Mouse (Mus musculus): ENCODE results near the gene Vps53. TPM values are rescaled to one million over a fixed set of nuclear protein-coding genes. Genes with fewer than 3 reads are reported as not detected.
"Not testable (repeated sequence)": the region's sequence is repeated elsewhere in the genome, so short reads cannot be mapped to it uniquely, and the experiment has no call there.

Vps53 gene
- polyA plus RNA-seq, 1 experiment from 2014 or later = 22.9 TPM

DNA sequence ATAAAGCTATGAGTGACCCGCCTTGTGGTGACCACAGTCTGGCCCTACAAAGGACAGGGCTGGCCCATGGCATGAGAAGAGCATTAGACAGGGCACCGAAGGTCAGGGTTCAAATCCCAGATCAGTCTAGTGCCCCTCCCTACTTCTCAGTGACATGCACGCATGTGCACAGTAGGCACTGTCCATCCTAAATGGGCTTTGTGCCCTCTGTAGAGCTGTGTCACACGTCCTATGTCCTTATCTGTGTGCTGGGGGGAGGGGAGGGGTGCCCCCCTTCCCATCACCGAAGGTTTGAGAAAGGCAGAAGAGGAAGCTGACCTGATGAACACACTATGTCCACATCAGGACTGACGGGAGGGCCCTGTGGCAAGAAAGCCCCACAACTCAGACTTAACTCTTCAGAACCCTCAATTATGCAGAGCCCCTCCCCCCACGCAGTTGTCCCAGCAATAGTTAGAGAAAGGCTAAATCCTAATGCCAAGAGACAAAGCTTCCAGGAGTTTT lies 154.3 kb downstream of the Vps53 start:
- H3K9me3 ChIP-seq (replicated peaks) = no peaks in the 10 kb centered on the region
- no peak overlapping the region for H3K4me2 ChIP-seq
- 46% methylated on average over 7 of the region's 7 CpGs for WGBS (ENCODE audit: insufficient replicate concordance)
- H3K4me1 ChIP-seq = peaks cover 22% of the 10 kb centered on the region
- no peak overlapping the region for H3K9ac ChIP-seq
- H3K27ac ChIP-seq = no peak overlapping the region
- H3K27me3 ChIP-seq (replicated peaks) = peaks cover 62% of the 10 kb centered on the region
- no peak overlapping the region for H3K4me3 ChIP-seq
- no peak for ATAC-seq
- H3K36me3 ChIP-seq = no peaks in the 10 kb centered on the region

DNA sequence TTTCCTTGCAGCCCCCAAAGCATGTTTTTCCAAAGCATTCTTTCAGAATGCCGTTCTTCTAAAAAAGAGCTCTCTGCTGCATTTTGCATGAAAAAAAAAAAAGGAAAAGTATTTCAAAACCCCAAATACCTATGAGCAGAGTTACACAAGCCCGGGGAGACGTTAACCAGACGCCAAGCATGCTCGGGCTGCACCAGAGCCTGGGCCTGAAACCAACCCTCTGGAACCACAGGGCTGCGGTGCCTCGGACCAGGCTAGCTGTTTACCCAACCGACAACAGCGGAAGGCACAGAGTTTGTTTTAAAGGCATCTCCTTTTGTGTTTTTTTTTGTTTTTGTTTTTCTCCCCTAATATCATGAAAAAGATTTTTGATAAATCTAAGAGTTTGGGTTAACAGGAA lies 158.5 kb downstream of the Vps53 start:
- H3K4me2 ChIP-seq = no peak overlapping the region
- H3K4me3 ChIP-seq = no peak overlapping the region
- WGBS (ENCODE audit: insufficient replicate concordance) = 68% methylated on average over 9 of the region's 9 CpGs
- H3K36me3 ChIP-seq = no peaks in the 10 kb centered on the region
- no peak overlapping the region for H3K27ac ChIP-seq
- H3K27me3 ChIP-seq (replicated peaks) = peaks cover 26% of the 10 kb centered on the region
- H3K9me3 ChIP-seq (replicated peaks) = no peaks in the 10 kb centered on the region
- peaks cover 3% of the 10 kb centered on the region; the same call in 1 of the 2 replicates for H3K4me1 ChIP-seq
- no peak overlapping the region for H3K9ac ChIP-seq
- ATAC-seq = no peak

DNA sequence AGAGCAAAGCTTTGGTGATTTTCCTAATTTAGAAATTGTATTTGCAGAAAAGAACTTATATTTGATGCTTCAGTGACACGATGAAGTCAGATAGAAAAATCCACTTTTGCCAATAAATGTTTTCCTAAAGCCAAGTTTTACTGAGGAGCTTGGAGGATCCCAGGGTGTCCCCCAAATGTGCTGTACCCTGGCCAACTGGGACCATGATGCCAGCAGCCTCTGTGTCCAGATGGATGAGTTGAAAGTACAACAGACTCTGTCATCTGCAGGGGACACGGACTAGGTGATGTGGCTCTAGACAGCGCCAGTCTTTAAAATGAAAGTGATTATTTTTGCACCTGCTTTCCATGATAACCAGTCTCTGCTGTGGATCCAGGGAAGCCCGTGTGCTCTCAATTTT lies 159.6 kb downstream of the Vps53 start:
- H3K9me3 ChIP-seq (replicated peaks) = no peaks in the 10 kb centered on the region
- no peak overlapping the region for H3K9ac ChIP-seq
- peaks cover 19% of the 10 kb centered on the region for H3K27me3 ChIP-seq (replicated peaks)
- no peak overlapping the region for H3K4me2 ChIP-seq
- H3K4me3 ChIP-seq = no peak overlapping the region
- WGBS (ENCODE audit: insufficient replicate concordance) = 70% methylated on average over 4 of the region's 4 CpGs
- H3K36me3 ChIP-seq = no peaks in the 10 kb centered on the region
- no peak overlapping the region for H3K27ac ChIP-seq
- no peaks in the 10 kb centered on the region for H3K4me1 ChIP-seq
- ATAC-seq = no peak

DNA sequence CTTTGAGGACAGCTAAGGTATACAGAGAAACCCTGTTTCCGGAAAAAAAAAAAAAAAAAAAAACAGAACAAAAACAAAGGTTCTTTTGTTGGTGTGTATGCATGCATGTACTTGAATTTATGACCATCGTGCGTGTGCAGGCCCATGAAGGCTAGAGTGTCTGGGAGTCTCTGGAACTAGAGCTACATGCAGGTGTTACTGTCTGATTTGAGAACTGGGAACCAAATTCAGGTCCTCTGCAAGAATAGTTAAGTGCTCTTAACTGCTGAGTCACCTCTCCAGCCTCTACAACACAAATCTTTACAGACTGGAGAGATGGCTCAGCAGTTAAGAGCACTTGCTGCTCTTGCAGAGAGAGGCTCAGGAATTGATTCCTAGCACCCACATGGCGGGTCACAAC lies 163.6 kb downstream of the Vps53 start:
- Histone ChIP-seq H3K9me3 (replicated peaks) (no peaks in the 10 kb centered on the region), H3K36me3 (no peaks in the 10 kb centered on the region), H3K27ac (no peak overlapping the region), H3K4me2 (no peak overlapping the region), H3K27me3 (replicated peaks) (0 out of 2 replicates have a peak, but pooled peaks cover 4% of the 10 kb centered on the region), H3K9ac (no peak overlapping the region), H3K4me1 (no peaks in the 10 kb centered on the region), H3K4me3 (no peak overlapping the region)
- WGBS (ENCODE audit: insufficient replicate concordance) = 56% methylated on average over 4 of the region's 4 CpGs
- ATAC-seq = no peak

DNA sequence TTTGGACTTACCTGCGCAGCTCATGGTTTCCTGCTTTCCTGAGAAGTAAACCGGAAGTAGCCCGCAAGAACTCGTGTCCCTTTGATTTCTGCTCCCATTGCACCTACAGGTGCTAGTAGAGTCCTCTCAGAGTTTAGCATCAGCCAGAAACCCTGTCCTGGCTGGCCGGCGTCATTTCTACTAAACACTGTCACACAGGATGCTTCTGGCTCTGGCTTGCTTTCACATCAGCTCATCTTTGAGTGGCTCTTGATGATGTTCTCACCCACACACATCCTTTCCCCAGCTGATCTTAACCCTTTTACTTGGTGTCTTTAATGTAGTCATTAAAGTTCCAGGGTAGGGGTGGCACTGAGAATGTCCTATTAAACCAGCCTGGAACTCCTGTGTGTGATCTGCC lies 164.2 kb downstream of the Vps53 start:
- Histone ChIP-seq H3K4me1 (no peaks in the 10 kb centered on the region), H3K27ac (no peak overlapping the region), H3K27me3 (replicated peaks) (0 out of 2 replicates have a peak, but pooled peaks cover 4% of the 10 kb centered on the region), H3K4me3 (no peak overlapping the region), H3K9ac (no peak overlapping the region), H3K36me3 (no peaks in the 10 kb centered on the region), H3K4me2 (no peak overlapping the region), H3K9me3 (replicated peaks) (no peaks in the 10 kb centered on the region)
- no peak for ATAC-seq
- WGBS (ENCODE audit: insufficient replicate concordance) = 75% methylated on average over 6 of the region's 6 CpGs

GRCm38 (mm10) chr11:76010838-76011624 lies 168.4 kb downstream of the Vps53 start:
- 44% methylated on average over 9 of the region's 9 CpGs for WGBS (ENCODE audit: insufficient replicate concordance)
- no peak overlapping the region for H3K9ac ChIP-seq
- no peak overlapping the region for H3K4me3 ChIP-seq
- no peaks in the 10 kb centered on the region for H3K36me3 ChIP-seq
- 0 out of 2 replicates have a peak, but pooled peaks cover 4% of the 10 kb centered on the region for H3K27me3 ChIP-seq (replicated peaks)
- ATAC-seq = no peak
- H3K4me2 ChIP-seq = no peak overlapping the region
- no peaks in the 10 kb centered on the region for H3K9me3 ChIP-seq (replicated peaks)
- H3K27ac ChIP-seq = no peak overlapping the region
- H3K4me1 ChIP-seq = no peaks in the 10 kb centered on the region

DNA sequence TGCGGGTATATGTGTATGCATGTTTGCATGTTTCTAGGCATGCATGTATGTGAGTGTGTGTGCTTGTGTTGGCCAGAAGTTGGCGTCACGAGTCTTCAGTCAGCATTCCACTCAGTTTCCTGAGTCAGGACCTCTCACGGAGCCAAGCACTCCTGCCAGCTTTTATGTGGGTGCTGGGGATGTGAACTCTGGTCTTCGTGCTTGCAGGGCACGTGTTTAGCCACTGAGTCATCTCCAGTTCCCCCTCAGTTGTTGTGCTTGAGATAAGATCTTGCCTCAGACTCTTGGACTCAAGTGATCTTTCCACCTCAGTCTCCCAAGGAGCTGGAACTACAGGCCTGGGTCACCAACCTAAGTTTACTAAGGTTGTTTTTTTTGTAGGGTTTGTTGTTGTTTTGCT lies 170.3 kb downstream of the Vps53 start:
- Histone ChIP-seq H3K4me2 (no peak overlapping the region), H3K9ac (no peak overlapping the region), H3K4me3 (no peak overlapping the region), H3K27ac (no peak overlapping the region), H3K27me3 (replicated peaks) (no peaks in the 10 kb centered on the region), H3K36me3 (no peaks in the 10 kb centered on the region), H3K9me3 (replicated peaks) (no peaks in the 10 kb centered on the region), H3K4me1 (no peaks in the 10 kb centered on the region)
- WGBS (ENCODE audit: insufficient replicate concordance) = 67% methylated on average over 6 of the region's 6 CpGs
- ATAC-seq = no peak

DNA sequence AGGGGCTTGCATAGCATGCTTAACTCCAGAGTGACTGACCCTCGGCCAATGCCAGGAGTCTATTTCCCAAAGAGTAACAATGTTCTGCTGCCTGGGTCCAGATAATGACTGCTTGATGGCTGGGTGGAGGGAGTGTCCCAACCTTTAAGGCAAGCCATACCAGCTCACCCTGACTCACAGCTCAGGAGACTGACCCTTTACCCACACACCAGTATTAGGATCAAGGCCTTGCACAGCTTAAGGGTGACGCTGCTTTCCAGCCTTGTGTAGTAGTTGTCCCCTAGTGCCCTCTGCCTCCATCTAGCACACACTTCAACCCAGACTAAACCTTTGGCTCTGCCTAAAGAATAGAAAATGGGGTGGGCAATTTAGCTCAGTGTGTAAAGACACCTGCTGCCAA lies 171.3 kb downstream of the Vps53 start:
- no peak overlapping the region for H3K27ac ChIP-seq
- H3K36me3 ChIP-seq = no peaks in the 10 kb centered on the region
- H3K27me3 ChIP-seq (replicated peaks) = peaks cover 4% of the 10 kb centered on the region
- H3K4me1 ChIP-seq = no peaks in the 10 kb centered on the region
- no peak overlapping the region for H3K9ac ChIP-seq
- 70% methylated on average over 2 of the region's 2 CpGs for WGBS (ENCODE audit: insufficient replicate concordance)
- no peak for ATAC-seq
- no peak overlapping the region for H3K4me3 ChIP-seq
- no peaks in the 10 kb centered on the region for H3K9me3 ChIP-seq (replicated peaks)
- H3K4me2 ChIP-seq = no peak overlapping the region

DNA sequence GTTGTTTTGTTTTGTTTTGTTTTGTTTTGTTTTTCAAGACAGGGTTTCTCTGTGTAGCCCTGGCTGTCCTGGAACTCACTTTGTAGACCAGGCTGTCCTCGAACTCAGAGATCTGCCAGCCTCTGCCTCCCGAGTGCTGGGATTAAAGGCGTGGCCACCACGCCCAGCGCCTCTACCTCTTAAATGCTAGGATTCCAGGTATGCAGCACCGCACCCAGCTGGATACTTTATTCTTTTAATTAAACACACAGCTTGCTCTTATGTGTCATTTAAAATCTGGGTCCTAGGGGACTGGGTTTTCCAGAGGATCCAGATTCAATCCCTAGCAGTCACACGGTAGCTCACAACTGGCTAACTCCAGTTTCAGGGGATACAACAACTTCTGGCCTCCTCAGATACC lies 175.2 kb downstream of the Vps53 start:
- ATAC-seq; H3K27ac ChIP-seq; H3K4me2 ChIP-seq; H3K9me3 ChIP-seq (replicated peaks); H3K4me3 ChIP-seq; H3K4me1 ChIP-seq; H3K9ac ChIP-seq; H3K36me3 ChIP-seq: not testable (repeated sequence)
- 77% methylated on average over 7 of the region's 7 CpGs for WGBS (ENCODE audit: insufficient replicate concordance)
- peaks cover 32% of the 10 kb centered on the region for H3K27me3 ChIP-seq (replicated peaks)

GRCm38 (mm10) chr11:76001237-76001878 lies 178.1 kb downstream of the Vps53 start:
- H3K36me3 ChIP-seq = no peaks in the 10 kb centered on the region
- ATAC-seq = no peak
- no peaks in the 10 kb centered on the region for H3K9me3 ChIP-seq (replicated peaks)
- H3K9ac ChIP-seq = no peak overlapping the region
- peaks cover 36% of the 10 kb centered on the region for H3K27me3 ChIP-seq (replicated peaks)
- H3K27ac ChIP-seq = no peak overlapping the region
- peaks cover 4% of the 10 kb centered on the region; the same call in 1 of the 2 replicates for H3K4me1 ChIP-seq
- WGBS (ENCODE audit: insufficient replicate concordance) = 52% methylated on average over 3 of the region's 3 CpGs
- no peak overlapping the region for H3K4me3 ChIP-seq
- H3K4me2 ChIP-seq = no peak overlapping the region

DNA sequence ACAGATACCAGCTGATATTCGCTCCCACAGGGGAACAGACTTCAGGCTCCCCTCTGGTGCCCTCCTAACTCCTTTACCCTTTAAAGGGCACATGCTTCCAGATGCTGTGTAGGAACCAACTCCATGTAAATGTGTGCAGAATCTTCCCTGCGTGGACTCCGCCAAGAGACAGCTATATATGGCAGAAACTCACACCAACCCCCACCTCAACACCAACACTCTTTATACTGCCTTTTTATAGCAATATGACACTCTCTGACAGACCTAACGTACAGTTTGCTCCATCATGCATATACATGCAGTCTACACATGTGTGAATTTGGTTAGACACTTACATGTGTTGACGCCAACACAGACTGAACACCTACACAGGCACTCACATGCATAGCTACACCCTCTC lies 178.7 kb downstream of the Vps53 start:
- no peak for ATAC-seq
- Histone ChIP-seq H3K4me2 (no peak overlapping the region), H3K27ac (no peak overlapping the region), H3K36me3 (no peaks in the 10 kb centered on the region), H3K27me3 (replicated peaks) (peaks cover 36% of the 10 kb centered on the region), H3K9me3 (replicated peaks) (no peaks in the 10 kb centered on the region), H3K4me1 (peaks cover 4% of the 10 kb centered on the region; the same call in 1 of the 2 replicates), H3K9ac (no peak overlapping the region), H3K4me3 (no peak overlapping the region)
- 72% methylated on average over 5 of the region's 5 CpGs for WGBS (ENCODE audit: insufficient replicate concordance)

- Histone ChIP-seq H3K9ac (peak within 1 kb of the TSS; percentile 44), H3K27me3 (replicated peaks) (peaks cover 36% of the 10 kb centered on the region)
Measured at GRCm38 (mm10) chr11:75999440-76000155, 179.8 kb downstream of the Vps53 start, which contains the start of gene 1700016K19Rik. 1700016K19Rik (plus strand) TSS chr11:75999912.

More at GRCm38 (mm10) chr11:75999440-76000155, 179.8 kb downstream of the Vps53 start, which contains the start of gene 1700016K19Rik:
- WGBS (ENCODE audit: insufficient replicate concordance) = 10% methylated on average over 35 of the region's 36 CpGs
- Histone ChIP-seq H3K4me3 (peak within 1 kb of the TSS; percentile 60), H3K36me3 (no peaks in the 10 kb centered on the region), H3K4me1 (peaks cover 4% of the 10 kb centered on the region; the same call in 1 of the 2 replicates), H3K9me3 (replicated peaks) (no peaks in the 10 kb centered on the region), H3K27ac (no peak within 1 kb of the TSS), H3K4me2 (peak within 1 kb of the TSS; percentile 72)
- ATAC-seq = no peak
